Mouse (Mus musculus): ENCODE measurements around the gene Hlcs.

Gene Hlcs

GRCm38 (mm10) chr16:94290073-94290999, 23.0 kb downstream of the Hlcs start:
- peak; percentile 93 for DNase-seq (ENCODE audit: low read depth, low spot score)

GRCm38 (mm10) chr16:94289138-94290072, 24.0 kb downstream of the Hlcs start:
- peak; percentile 50 for DNase-seq (ENCODE audit: low read depth, low spot score)

GRCm38 (mm10) chr16:94287826-94288225, 25.5 kb downstream of the Hlcs start:
- DNase-seq (ENCODE audit: low read depth, low spot score) = no peak

GRCm38 (mm10) chr16:94283972-94284371, 29.4 kb downstream of the Hlcs start:
- DNase-seq (ENCODE audit: low read depth, low spot score) = no peak

- DNase-seq (ENCODE audit: low read depth, low spot score) = no peak
These were observed 42.5 kb downstream of the Hlcs start for GRCm38 (mm10) chr16:94270826-94271225.

- peak; percentile 86 for DNase-seq (ENCODE audit: low read depth, low spot score)
These were observed 43.7 kb downstream of the Hlcs start for GRCm38 (mm10) chr16:94269635-94270034.

- DNase-seq (ENCODE audit: low read depth, low spot score) = no peak
These were observed 45.2 kb downstream of the Hlcs start for GRCm38 (mm10) chr16:94268205-94268604.

GRCm38 (mm10) chr16:94264611-94265010, 48.8 kb downstream of the Hlcs start:
- DNase-seq (ENCODE audit: low read depth, low spot score) = no peak

GRCm38 (mm10) chr16:94262501-94262900, 50.9 kb downstream of the Hlcs start:
- no peak for DNase-seq (ENCODE audit: low read depth, low spot score)

GRCm38 (mm10) chr16:94260938-94261630, 52.3 kb downstream of the Hlcs start:
- DNase-seq (ENCODE audit: low read depth, low spot score) = no peak

GRCm38 (mm10) chr16:94258366-94259310, 54.7 kb downstream of the Hlcs start:
- DNase-seq (ENCODE audit: low read depth, low spot score) = peak; percentile 86

- no peak for DNase-seq (ENCODE audit: low read depth, low spot score)
These were observed 57.8 kb downstream of the Hlcs start for GRCm38 (mm10) chr16:94255592-94255991.

GRCm38 (mm10) chr16:94255035-94255434, 58.3 kb downstream of the Hlcs start:
- no peak for DNase-seq (ENCODE audit: low read depth, low spot score)

GRCm38 (mm10) chr16:94254415-94254891, 58.9 kb downstream of the Hlcs start:
- DNase-seq (ENCODE audit: low read depth, low spot score) = no peak

- DNase-seq (ENCODE audit: low read depth, low spot score) = no peak
These were observed 59.5 kb downstream of the Hlcs start for GRCm38 (mm10) chr16:94253671-94254414.

- no peak for DNase-seq (ENCODE audit: low read depth, low spot score)
These were observed 61.6 kb downstream of the Hlcs start for GRCm38 (mm10) chr16:94251756-94252155.

GRCm38 (mm10) chr16:94250640-94251349, 62.6 kb downstream of the Hlcs start:
- DNase-seq (ENCODE audit: low read depth, low spot score) = no peak

- no peak for DNase-seq (ENCODE audit: low read depth, low spot score)
These were observed 63.2 kb downstream of the Hlcs start for GRCm38 (mm10) chr16:94250136-94250535.

- no peak for DNase-seq (ENCODE audit: low read depth, low spot score)
These were observed 63.7 kb downstream of the Hlcs start for GRCm38 (mm10) chr16:94249666-94250065.

Measured in ZHBTc4 (cell line).